Mouse (Mus musculus): Measurements from ENCODE around the gene Atp6v1f. TPM values are rescaled to one million over a fixed set of nuclear protein-coding genes. Genes with fewer than 3 reads are reported as not detected.
A peak's percentile ranks its signal among the peaks of the same experiment; 100 is the strongest.

Gene Atp6v1f
- polyA plus RNA-seq, 1 experiment from 2014 or later = 117 TPM

- no peak overlapping the region for H3K4me3 ChIP-seq (ENCODE audit: low read depth, low read length)
- no peaks in the 10 kb centered on the region for H3K36me3 ChIP-seq (ENCODE audit: control insufficient read depth, insufficient read depth)
- H3K27ac ChIP-seq (ENCODE audit: low read length) = no peak overlapping the region
- peaks cover 31% of the 10 kb centered on the region for H3K27me3 ChIP-seq (ENCODE audit: control insufficient read depth, insufficient read depth, low read depth, low read length)
- ATAC-seq (ENCODE audit: low read depth) = no peak
- 63% methylated on average over 5 of the region's 5 CpGs for WGBS (ENCODE audit: insufficient replicate concordance)
- no peaks in the 10 kb centered on the region for H3K4me1 ChIP-seq (ENCODE audit: control insufficient read depth, low read depth, low read length)
- H3K9ac ChIP-seq (ENCODE audit: low read depth, low read length) = no peak overlapping the region
- H3K9me3 ChIP-seq (replicated peaks; ENCODE audit: control insufficient read depth, low read length) = no peaks in the 10 kb centered on the region
- H3K4me2 ChIP-seq (ENCODE audit: low read depth, low read length) = no peak overlapping the region
Measured at GRCm38 (mm10) chr6:29505493-29505892, 38.0 kb downstream of the Atp6v1f start.

GRCm38 (mm10) chr6:29506834-29507233 is 39.3 kb downstream of the Atp6v1f start:
- 35% methylated on average over 8 of the region's 8 CpGs for whole genome bisulfite sequencing (ENCODE audit: insufficient replicate concordance)
- no peak overlapping the region for H3K4me3 ChIP-seq (ENCODE audit: low read depth, low read length)
- no peaks in the 10 kb centered on the region for H3K4me1 ChIP-seq (ENCODE audit: control insufficient read depth, low read depth, low read length)
- H3K36me3 ChIP-seq (ENCODE audit: control insufficient read depth, insufficient read depth) = no peaks in the 10 kb centered on the region
- 0 out of 2 replicates have a peak overlapping the region, but pooled peaks have one; percentile 59 for H3K4me2 ChIP-seq (ENCODE audit: low read depth, low read length)
- no peak overlapping the region for H3K9ac ChIP-seq (ENCODE audit: low read depth, low read length)
- H3K27me3 ChIP-seq (ENCODE audit: control insufficient read depth, insufficient read depth, low read depth, low read length) = peaks cover 31% of the 10 kb centered on the region
- no peaks in the 10 kb centered on the region for H3K9me3 ChIP-seq (replicated peaks; ENCODE audit: control insufficient read depth, low read length)
- no peak overlapping the region for H3K27ac ChIP-seq (ENCODE audit: low read length)
- no peak for ATAC-seq (ENCODE audit: low read depth)

DNA sequence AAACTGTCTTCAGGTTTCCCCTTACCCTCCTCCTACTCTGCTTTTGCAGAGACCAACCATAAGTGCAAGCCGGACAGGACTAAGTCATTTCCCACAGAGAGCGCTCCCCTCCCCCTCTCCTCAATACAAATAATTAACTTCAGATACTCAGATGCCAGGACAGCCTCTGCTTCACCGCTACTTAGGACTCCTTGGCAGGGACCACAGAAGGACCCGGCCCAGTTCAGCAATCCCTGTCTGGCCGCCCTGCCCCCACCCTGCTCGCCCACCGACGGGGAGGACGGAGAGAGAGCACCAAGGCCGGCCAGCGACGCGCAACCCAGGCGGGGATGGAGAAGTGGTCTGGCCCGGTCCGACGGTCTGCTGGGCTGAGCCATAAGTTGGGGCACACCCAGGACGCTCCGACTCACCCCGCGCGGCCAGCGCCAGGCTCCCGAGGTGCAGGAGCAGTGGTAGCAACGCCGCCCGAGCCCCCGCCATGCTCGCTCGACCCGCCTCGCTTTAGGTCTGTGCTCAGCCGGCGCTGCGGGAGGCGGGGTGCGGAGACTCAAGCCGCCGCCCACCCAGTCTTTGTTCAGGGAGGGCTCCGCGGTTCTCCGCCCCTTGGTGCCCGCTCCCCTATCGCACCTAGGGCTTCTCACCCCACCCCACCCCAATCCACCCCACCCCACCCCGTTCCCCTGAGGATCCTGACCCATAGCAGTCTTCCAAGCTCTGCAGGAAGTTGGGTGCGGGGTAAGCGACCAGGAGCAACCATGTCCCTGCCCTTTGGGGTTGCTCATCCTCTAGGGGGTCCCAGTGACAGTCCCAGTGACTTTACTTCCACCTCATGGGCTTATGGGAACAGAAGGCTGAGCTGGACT is 40.2 kb downstream of the Atp6v1f start, which contains the start of gene Kcp:
Gene Kcp, minus strand, starts transcription at position 506 of the 863 bp plus-strand sequence.
- Histone ChIP-seq H3K9me3 (replicated peaks; ENCODE audit: control insufficient read depth, low read length) (no peaks in the 10 kb centered on the region), H3K4me2 (ENCODE audit: low read depth, low read length) (peak within 1 kb of the TSS; percentile 59), H3K4me3 (ENCODE audit: low read depth, low read length) (peak within 1 kb of the TSS; percentile 48), H3K27ac (ENCODE audit: low read length) (no peak within 1 kb of the TSS), H3K9ac (ENCODE audit: low read depth, low read length) (0 out of 2 replicates have a peak within 1 kb of the TSS, but pooled peaks have one; percentile 22), H3K36me3 (ENCODE audit: control insufficient read depth, insufficient read depth) (no peaks in the 10 kb centered on the region), H3K27me3 (ENCODE audit: control insufficient read depth, insufficient read depth, low read depth, low read length) (peaks cover 31% of the 10 kb centered on the region), H3K4me1 (ENCODE audit: control insufficient read depth, low read depth, low read length) (no peaks in the 10 kb centered on the region)
- peak; percentile 24; the same call in 1 of the 2 replicates for ATAC-seq (ENCODE audit: low read depth)
- 1% methylated on average over 47 of the region's 47 CpGs for WGBS (ENCODE audit: insufficient replicate concordance)

DNA sequence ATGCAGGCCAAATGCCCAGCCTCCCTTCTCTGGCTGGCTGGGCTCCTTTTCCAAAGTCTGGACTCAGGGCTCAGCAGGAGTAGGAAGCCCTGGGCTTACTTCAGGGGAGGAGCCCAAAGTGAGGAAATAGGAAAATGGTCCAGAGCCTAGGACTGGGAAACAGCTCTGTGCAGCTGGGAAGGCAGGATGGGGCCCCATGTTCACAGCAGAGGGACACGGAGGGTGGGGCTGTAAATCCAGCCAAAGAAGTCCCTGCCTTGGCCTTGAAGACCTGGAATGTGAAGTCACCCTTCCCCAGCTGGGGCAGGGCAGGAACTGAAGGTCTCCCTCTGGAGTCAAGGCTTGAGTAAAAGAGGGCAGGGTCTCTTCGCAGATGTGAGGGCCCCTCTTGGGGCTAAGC is 41.6 kb downstream of the Atp6v1f start:
- Histone ChIP-seq H3K36me3 (ENCODE audit: control insufficient read depth, insufficient read depth) (no peaks in the 10 kb centered on the region), H3K9me3 (replicated peaks; ENCODE audit: control insufficient read depth, low read length) (no peaks in the 10 kb centered on the region), H3K4me2 (ENCODE audit: low read depth, low read length) (no peak overlapping the region), H3K4me3 (ENCODE audit: low read depth, low read length) (no peak overlapping the region), H3K27ac (ENCODE audit: low read length) (no peak overlapping the region), H3K9ac (ENCODE audit: low read depth, low read length) (no peak overlapping the region), H3K4me1 (ENCODE audit: control insufficient read depth, low read depth, low read length) (no peaks in the 10 kb centered on the region), H3K27me3 (ENCODE audit: control insufficient read depth, insufficient read depth, low read depth, low read length) (peaks cover 31% of the 10 kb centered on the region)
- 49% methylated on average over 2 of the region's 2 CpGs for WGBS (ENCODE audit: insufficient replicate concordance)
- no peak for ATAC-seq (ENCODE audit: low read depth)

DNA sequence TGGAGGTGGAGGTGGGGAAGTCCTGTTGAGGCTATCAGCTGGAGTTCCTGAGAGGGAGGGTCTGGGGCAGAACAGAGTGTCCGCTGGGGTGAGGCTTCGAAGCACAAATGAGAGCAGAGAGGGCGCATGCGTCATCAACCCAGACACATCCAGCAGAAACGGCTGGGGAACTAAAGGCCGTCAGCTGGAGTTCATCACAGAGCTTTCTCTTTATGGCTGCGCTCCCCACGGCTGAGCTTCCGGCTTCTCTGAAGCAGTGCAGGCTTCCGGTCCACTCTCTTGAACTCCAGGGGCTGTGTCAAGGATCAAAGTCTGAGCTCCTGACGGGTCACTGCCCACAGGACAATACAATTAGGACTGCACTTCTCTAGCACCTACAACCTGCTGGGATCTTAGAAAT is 45.8 kb downstream of the Atp6v1f start:
- Histone ChIP-seq H3K4me3 (ENCODE audit: low read depth, low read length) (peak overlapping the region; percentile 7; the same call in 1 of the 2 replicates), H3K4me2 (ENCODE audit: low read depth, low read length) (peak overlapping the region; percentile 30), H3K4me1 (ENCODE audit: control insufficient read depth, low read depth, low read length) (no peaks in the 10 kb centered on the region), H3K27me3 (ENCODE audit: control insufficient read depth, insufficient read depth, low read depth, low read length) (peaks cover 5% of the 10 kb centered on the region), H3K9ac (ENCODE audit: low read depth, low read length) (no peak overlapping the region), H3K9me3 (replicated peaks; ENCODE audit: control insufficient read depth, low read length) (no peaks in the 10 kb centered on the region), H3K36me3 (ENCODE audit: control insufficient read depth, insufficient read depth) (no peaks in the 10 kb centered on the region), H3K27ac (ENCODE audit: low read length) (no peak overlapping the region)
- ATAC-seq (ENCODE audit: low read depth) = peak; percentile 78
- WGBS (ENCODE audit: insufficient replicate concordance) = 1% methylated on average over 11 of the region's 11 CpGs

GRCm38 (mm10) chr6:29517139-29517538 is 49.6 kb downstream of the Atp6v1f start:
- H3K27ac ChIP-seq (ENCODE audit: low read length) = no peak overlapping the region
- no peak overlapping the region for H3K4me3 ChIP-seq (ENCODE audit: low read depth, low read length)
- no peaks in the 10 kb centered on the region for H3K36me3 ChIP-seq (ENCODE audit: control insufficient read depth, insufficient read depth)
- no peaks in the 10 kb centered on the region for H3K9me3 ChIP-seq (replicated peaks; ENCODE audit: control insufficient read depth, low read length)
- WGBS (ENCODE audit: insufficient replicate concordance) = 5% methylated on average over 5 of the region's 5 CpGs
- no peaks in the 10 kb centered on the region for H3K27me3 ChIP-seq (ENCODE audit: control insufficient read depth, insufficient read depth, low read depth, low read length)
- no peak overlapping the region for H3K4me2 ChIP-seq (ENCODE audit: low read depth, low read length)
- ATAC-seq (ENCODE audit: low read depth) = no peak
- H3K4me1 ChIP-seq (ENCODE audit: control insufficient read depth, low read depth, low read length) = no peaks in the 10 kb centered on the region
- H3K9ac ChIP-seq (ENCODE audit: low read depth, low read length) = no peak overlapping the region

Other genes starting within 250 kb of the Atp6v1f start
- gene Hilpda, start 195.2 kb upstream of the Atp6v1f start, polyA plus RNA-seq (2015; fragmentation: Nextera tagmentation; extraction: Ambion mirVana) = 26.1 and 32.4 TPM in 2 replicates
- gene Fam71f2, start 188.1 kb upstream of the Atp6v1f start, polyA plus RNA-seq (2015; fragmentation: Nextera tagmentation; extraction: Ambion mirVana) = 0.09 and 0.13 TPM in 2 replicates
- not detected in 2 replicates for gene Fam71f1, start 148.6 kb upstream of the Atp6v1f start, polyA plus RNA-seq (2015; fragmentation: Nextera tagmentation; extraction: Ambion mirVana)
- gene Calu, start 119.6 kb upstream of the Atp6v1f start, polyA plus RNA-seq (2015; fragmentation: Nextera tagmentation; extraction: Ambion mirVana) = 105 and 109 TPM in 2 replicates
- gene Opn1sw, start 79.2 kb upstream of the Atp6v1f start, polyA plus RNA-seq (2015; fragmentation: Nextera tagmentation; extraction: Ambion mirVana) = 0.07 TPM in 2 replicates
- 0.09 and 0.34 TPM in 2 replicates for gene Ccdc136, start 71.4 kb upstream of the Atp6v1f start, polyA plus RNA-seq (2015; fragmentation: Nextera tagmentation; extraction: Ambion mirVana)
- gene Flnc, start 34.5 kb upstream of the Atp6v1f start, polyA plus RNA-seq (2015; fragmentation: Nextera tagmentation; extraction: Ambion mirVana) = 0.57 and 1.1 TPM in 2 replicates
- 0.13 TPM in 1 of 2 replicates, not detected in the other for gene Atp6v1fnb, start 3.7 kb downstream of the Atp6v1f start, polyA plus RNA-seq (2015; fragmentation: Nextera tagmentation; extraction: Ambion mirVana)
- 1.8 and 2.8 TPM in 2 replicates for gene Kcp, start 40.2 kb downstream of the Atp6v1f start, polyA plus RNA-seq (2015; fragmentation: Nextera tagmentation; extraction: Ambion mirVana)
- gene Irf5, start 58.9 kb downstream of the Atp6v1f start, polyA plus RNA-seq (2015; fragmentation: Nextera tagmentation; extraction: Ambion mirVana) = 10.3 and 11.4 TPM in 2 replicates
- 28.9 and 30.4 TPM in 2 replicates for gene Tnpo3, start 142.2 kb downstream of the Atp6v1f start, polyA plus RNA-seq (2015; fragmentation: Nextera tagmentation; extraction: Ambion mirVana)
- gene Tspan33, start 226.5 kb downstream of the Atp6v1f start, polyA plus RNA-seq (2015; fragmentation: Nextera tagmentation; extraction: Ambion mirVana) = 110 and 156 TPM in 2 replicates